ENCODE assay signal across 14 mouse cellular contexts in genomic region chr4:127861319-127862117, GRCm38 (mm10).
DNase-seq lines count a peak whose midpoint lies in the region; ATAC-seq lines count a peak whose summit lies in the region.
"Had no signal": no experiment of that assay in that cellular context is flagged by ENCODE, and none has a peak within 500 bp of the region (broad histone marks: within the 10 kb centered on the region; RNA-seq: fewer than 3 reads in every experiment).

No protein-coding gene starts in this region.

- H3K4me1 ChIP-seq in heart, embryonic 11.5 days (ENCODE audit: control insufficient read depth, insufficient read depth, low read length), result no peaks in the 10 kb centered on the region
- H3K4me1 ChIP-seq: heart, embryonic 12.5 days; liver, embryonic 13.5 days had no signal

- 55% methylated on average over 16 of the region's 16 CpGs for WGBS in heart, embryonic 11.5 days (ENCODE audit: insufficient replicate concordance)

- peak; percentile 84 for ATAC-seq in frontal cortex, adult (ENCODE audit: low TSS enrichment)
- ATAC-seq in heart, embryonic 11.5 days (replicated peaks; ENCODE audit: insufficient number of reproducible peaks, low FRiP score, low TSS enrichment), result no peak

- H3K9me3 ChIP-seq in heart, embryonic 11.5 days (replicated peaks; ENCODE audit: control insufficient read depth, low read length), result no peaks in the 10 kb centered on the region
- H3K9me3 ChIP-seq: heart, embryonic 12.5 days had no signal

- no peak overlapping the region for H3K4me2 ChIP-seq in heart, embryonic 11.5 days
- H3K4me2 ChIP-seq: heart, embryonic 12.5 days; liver, embryonic 13.5 days had no signal

- no peak overlapping the region for H3K27ac ChIP-seq in heart, embryonic 11.5 days (ENCODE audit: low read depth, low read length)
- H3K27ac ChIP-seq: liver, embryonic 13.5 days had no signal

- no peaks in the 10 kb centered on the region for H3K36me3 ChIP-seq in heart, embryonic 11.5 days (ENCODE audit: control insufficient read depth, insufficient read depth, low read length)
- H3K36me3 ChIP-seq: G1E; heart, embryonic 12.5 days; liver, embryonic 13.5 days had no signal

- no peak for DNase-seq in frontal cortex, postnatal 25 days (ENCODE audit: low spot score in 2 of 2)
- DNase-seq in retina, embryonic 14.5 days (ENCODE audit: low spot score), result peak; percentile 13
- no peak for DNase-seq in retina, postnatal 1 day
- DNase-seq in layer of hippocampus, postnatal 14 days (ENCODE audit: low spot score in 2 of 2), result peak; percentile 17 to 55
- peak; percentile 72 for DNase-seq in telencephalon, adult 2 months (ENCODE audit: low read depth, low spot score)
- no peak for DNase-seq in cerebellum, adult 9-11 months
- DNase-seq: kidney, postnatal 25 days; liver, embryonic 13.5 days; spleen, adult 18-20 months; thymus, adult 18-20 months had no signal

- no peaks in the 10 kb centered on the region for H3K27me3 ChIP-seq in heart, embryonic 11.5 days (ENCODE audit: control insufficient read depth, insufficient read depth, low read length)
- H3K27me3 ChIP-seq: heart, embryonic 12.5 days; liver, embryonic 13.5 days had no signal

- no peak overlapping the region for H3K9ac ChIP-seq in heart, embryonic 11.5 days (ENCODE audit: low read depth, low read length)
- H3K9ac ChIP-seq: heart, embryonic 12.5 days; liver, embryonic 13.5 days had no signal

- no peak overlapping the region for H3K4me3 ChIP-seq in heart, embryonic 11.5 days (ENCODE audit: low read depth, low read length)
- H3K4me3 ChIP-seq: heart, embryonic 12.5 days; liver, embryonic 13.5 days had no signal

Comparison
In these comparisons a context has a peak if more than half of its experiments do, and no peak if none do; other contexts are left out.
1. DNase-seq: peak in retina, embryonic 14.5 days (single experiment), layer of hippocampus, postnatal 14 days (2 of 2) and telencephalon, adult 2 months (single experiment); none in frontal cortex, postnatal 25 days (0 of 2), retina, postnatal 1 day (single experiment) and cerebellum, adult 9-11 months (single experiment).